Mouse (Mus musculus) embryo, embryonic 11 days (tissue): ENCODE results near the gene Osbpl3.

Experiments used
- DNase-seq: peaks from one replicate; pipeline ENCODE4 v3.0.0-alpha.2; 2015

The Osbpl3 gene

DNA sequence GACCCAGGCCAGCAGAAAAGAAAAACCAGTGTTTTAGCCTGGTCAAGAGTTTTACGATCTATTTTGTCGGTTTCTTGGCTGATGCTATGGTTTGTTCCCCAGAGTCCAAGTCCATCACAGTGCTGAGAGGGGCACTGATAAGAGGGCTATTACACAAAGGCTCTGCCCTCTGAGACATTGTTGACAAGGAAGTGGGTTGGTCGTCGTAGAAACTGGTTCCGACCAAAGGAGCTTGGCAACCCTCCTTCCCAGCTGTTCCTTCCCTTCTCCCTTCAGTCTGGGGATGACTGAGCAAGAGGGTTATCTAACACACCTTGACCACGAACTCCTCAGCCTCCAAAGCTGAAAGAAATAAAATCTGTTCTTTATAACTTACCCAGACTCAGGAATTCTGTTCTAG is 192.3 kb downstream of the Osbpl3 start, which contains the start of gene Gsdme:
Gsdme (minus strand) TSS at position 193 of the 400 bp plus-strand sequence.
- no peak for DNase-seq

- peak; percentile 23 for DNase-seq
These were observed 193.7 kb downstream of the Osbpl3 start for GRCm38 (mm10) chr6:50262310-50262709.

GRCm38 (mm10) chr6:50261922-50262261 is 194.1 kb downstream of the Osbpl3 start:
- no peak for DNase-seq

- peak; percentile 91 for DNase-seq
These were observed 194.6 kb downstream of the Osbpl3 start for GRCm38 (mm10) chr6:50261201-50261921.

- DNase-seq: no peak
These were observed 200.6 kb downstream of the Osbpl3 start for GRCm38 (mm10) chr6:50255356-50255755.

GRCm38 (mm10) chr6:50254723-50255184 is 201.2 kb downstream of the Osbpl3 start:
- DNase-seq: no peak

DNA sequence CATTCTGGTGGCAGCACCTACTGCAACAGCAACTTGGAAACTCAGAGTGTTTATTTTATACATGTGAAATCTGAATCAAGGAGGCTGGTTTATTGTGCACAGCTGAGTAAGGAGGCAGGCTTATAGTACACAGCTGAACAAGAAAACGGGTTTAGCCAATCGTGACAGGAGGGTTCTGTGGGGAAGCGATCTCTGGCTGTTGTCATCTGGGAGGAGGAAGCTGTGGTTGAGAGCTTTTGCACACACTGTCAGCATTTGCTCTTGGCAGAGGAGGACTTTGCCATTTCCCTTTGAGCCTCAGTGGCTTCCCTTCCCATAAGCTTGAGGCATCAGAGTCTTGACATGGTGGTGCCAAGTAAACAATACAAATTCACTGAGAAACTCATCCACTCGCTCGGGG is 203.3 kb downstream of the Osbpl3 start:
- DNase-seq: no peak

DNA sequence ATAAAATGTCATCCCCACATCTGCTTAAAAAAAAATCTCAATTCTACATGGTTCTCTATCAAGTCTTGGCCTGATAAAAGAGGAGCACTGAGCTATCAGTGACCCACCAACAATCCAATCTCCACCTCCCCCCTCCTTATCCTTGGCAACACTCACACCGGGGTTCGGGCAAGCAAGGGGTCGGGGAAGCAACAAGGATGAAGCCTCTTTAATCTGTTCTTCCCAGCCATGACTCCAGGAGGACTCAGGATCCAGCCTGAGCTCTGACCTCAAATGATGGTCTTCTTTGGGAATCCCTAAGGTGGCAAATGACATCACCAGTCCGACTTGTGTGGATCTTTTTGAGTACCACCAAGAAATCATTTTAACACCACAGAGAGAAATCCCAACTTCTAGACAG is 208.2 kb downstream of the Osbpl3 start:
- no peak for DNase-seq

DNA sequence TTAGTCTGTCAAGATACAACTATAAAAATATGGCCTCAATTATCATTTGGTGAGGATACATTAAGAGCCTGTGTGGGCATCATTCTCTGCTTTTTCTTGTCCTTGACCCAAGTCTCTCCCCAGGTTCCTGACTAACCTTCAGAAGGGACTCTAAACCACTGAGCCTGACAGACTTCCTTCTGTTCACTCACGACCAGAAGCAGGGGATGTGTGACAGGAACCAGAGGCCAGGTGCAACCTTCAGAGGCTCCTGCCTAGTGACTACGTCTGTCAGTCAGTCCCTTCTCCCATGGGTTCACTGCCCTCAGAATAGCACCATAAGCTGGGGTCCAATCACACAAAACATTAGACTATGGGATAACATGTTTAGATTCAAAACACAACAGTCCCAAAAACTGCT is 208.6 kb downstream of the Osbpl3 start:
- no peak for DNase-seq

GRCm38 (mm10) chr6:50244967-50245366 is 211.0 kb downstream of the Osbpl3 start:
- no peak for DNase-seq

- DNase-seq: no peak
These were observed 211.9 kb downstream of the Osbpl3 start for GRCm38 (mm10) chr6:50244126-50244525.
